In the genomic region with DNA sequence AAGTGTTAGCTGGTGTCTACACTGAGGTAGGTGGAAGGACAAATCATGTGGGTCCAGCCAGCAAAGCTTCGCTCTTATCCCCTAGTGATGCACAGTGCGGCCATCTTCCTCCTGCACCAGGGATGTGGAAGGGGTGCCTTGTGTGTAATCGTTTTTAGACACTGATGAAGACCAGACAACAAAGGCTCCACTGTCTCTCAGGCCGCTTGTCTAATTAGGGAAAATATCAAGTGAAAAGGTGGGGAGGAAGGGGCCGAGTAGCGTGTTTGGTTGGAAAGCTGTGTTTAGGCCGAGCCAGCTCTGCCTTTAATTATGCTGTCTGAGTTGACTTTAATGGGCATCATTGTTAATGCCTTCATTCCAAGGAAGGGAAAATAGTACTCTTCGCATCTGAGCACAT, we compare ENCODE assay signal across 28 mouse cellular contexts.
DNase-seq lines count a peak whose midpoint lies in the region; ATAC-seq lines count a peak whose summit lies in the region.
"Had no signal": no experiment of that assay in that cellular context is flagged by ENCODE, and none has a peak within 500 bp of the region (broad histone marks: within the 10 kb centered on the region; RNA-seq: fewer than 3 reads in every experiment).

No protein-coding gene starts in this region.

- H3K4me2 ChIP-seq in forebrain, embryonic 16.5 days (ENCODE audit: low read length), result no peak overlapping the region
- no peak overlapping the region for H3K4me2 ChIP-seq in forebrain, embryonic 12.5 days
- H3K4me2 ChIP-seq in neural tube, embryonic 12.5 days (replicated peaks), result no peak overlapping the region
- no peak overlapping the region for H3K4me2 ChIP-seq in neural tube, embryonic 15.5 days
- H3K4me2 ChIP-seq in limb, embryonic 12.5 days, result no peak overlapping the region
- no peak overlapping the region for H3K4me2 ChIP-seq in midbrain, embryonic 14.5 days (ENCODE audit: low read length)
- H3K4me2 ChIP-seq: hindbrain, embryonic 12.5 days; intestine, embryonic 15.5 days; limb, embryonic 13.5 days; midbrain, embryonic 12.5 days had no signal

- peak; percentile 23; the same call in 1 of the 2 replicates for ATAC-seq in forebrain, embryonic 16.5 days
- ATAC-seq in forebrain, embryonic 12.5 days (ENCODE audit: low FRiP score), result no peak
- ATAC-seq in neural tube, embryonic 12.5 days (ENCODE audit: low FRiP score, low read depth), result 0 out of 2 replicates have a peak, but pooled peaks have one; percentile 13
- no peak for ATAC-seq in neural tube, embryonic 15.5 days (ENCODE audit: low FRiP score)
- no peak for ATAC-seq in limb, embryonic 12.5 days (ENCODE audit: insufficient number of reproducible peaks, insufficient read depth, low FRiP score, low TSS enrichment, low read depth)
- ATAC-seq in midbrain, embryonic 14.5 days (ENCODE audit: low FRiP score, low TSS enrichment), result no peak
- ATAC-seq: hindbrain, postnatal 0 days; intestine, embryonic 15.5 days; lung, postnatal 0 days had no signal

- no peaks in the 10 kb centered on the region for H3K27me3 ChIP-seq in forebrain, embryonic 16.5 days (replicated peaks; ENCODE audit: control insufficient read depth, insufficient read depth, low read length)
- no peaks in the 10 kb centered on the region for H3K27me3 ChIP-seq in forebrain, embryonic 12.5 days
- no peaks in the 10 kb centered on the region for H3K27me3 ChIP-seq in neural tube, embryonic 12.5 days (replicated peaks)
- H3K27me3 ChIP-seq in neural tube, embryonic 15.5 days (replicated peaks), result no peaks in the 10 kb centered on the region
- H3K27me3 ChIP-seq in limb, embryonic 12.5 days, result no peaks in the 10 kb centered on the region
- H3K27me3 ChIP-seq in midbrain, embryonic 14.5 days (ENCODE audit: control insufficient read depth, insufficient read depth, low read length), result no peaks in the 10 kb centered on the region
- H3K27me3 ChIP-seq: hindbrain, embryonic 12.5 days; intestine, embryonic 15.5 days; midbrain, embryonic 12.5 days had no signal

- H3K9ac ChIP-seq in forebrain, embryonic 16.5 days (replicated peaks; ENCODE audit: low read depth, low read length), result no peak overlapping the region
- H3K9ac ChIP-seq in forebrain, embryonic 12.5 days, result no peak overlapping the region
- no peak overlapping the region for H3K9ac ChIP-seq in neural tube, embryonic 12.5 days
- no peak overlapping the region for H3K9ac ChIP-seq in neural tube, embryonic 15.5 days (replicated peaks)
- no peak overlapping the region for H3K9ac ChIP-seq in limb, embryonic 12.5 days (replicated peaks)
- no peak overlapping the region for H3K9ac ChIP-seq in midbrain, embryonic 14.5 days (replicated peaks; ENCODE audit: low read length)
- H3K9ac ChIP-seq: hindbrain, embryonic 12.5 days; intestine, embryonic 15.5 days; limb, embryonic 13.5 days; midbrain, embryonic 12.5 days had no signal

- H3K9me3 ChIP-seq in forebrain, embryonic 16.5 days (ENCODE audit: control insufficient read depth, low read length), result no peaks in the 10 kb centered on the region
- H3K9me3 ChIP-seq in forebrain, embryonic 12.5 days, result no peaks in the 10 kb centered on the region
- H3K9me3 ChIP-seq in neural tube, embryonic 12.5 days, result no peaks in the 10 kb centered on the region
- H3K9me3 ChIP-seq in neural tube, embryonic 15.5 days (replicated peaks), result no peaks in the 10 kb centered on the region
- no peaks in the 10 kb centered on the region for H3K9me3 ChIP-seq in limb, embryonic 12.5 days
- H3K9me3 ChIP-seq in midbrain, embryonic 14.5 days (ENCODE audit: control insufficient read depth, low read length), result no peaks in the 10 kb centered on the region
- H3K9me3 ChIP-seq: heart, embryonic 10.5 days; hindbrain, embryonic 12.5 days; intestine, embryonic 15.5 days; limb, embryonic 13.5 days; midbrain, embryonic 12.5 days had no signal

- DNase-seq in midbrain, embryonic 14.5 days, result no peak
- DNase-seq in right cerebral cortex, postnatal 4 days, result no peak
- DNase-seq: adrenal gland, postnatal 25 days; cerebellum, adult 18-20 months; cerebellum, postnatal 10 days; gastrocnemius, postnatal 25 days; heart, adult 11 months; heart, postnatal 36 days; kidney, adult 8-10 months; kidney, postnatal 4 days; layer of hippocampus, postnatal 36 days; lung, adult 18-20 months; lung, postnatal 4 days; thymus, postnatal 4 days had no signal

- no peak overlapping the region for H3K4me3 ChIP-seq in forebrain, embryonic 16.5 days (replicated peaks; ENCODE audit: low read length)
- no peak overlapping the region for H3K4me3 ChIP-seq in forebrain, embryonic 12.5 days (replicated peaks)
- no peak overlapping the region for H3K4me3 ChIP-seq in neural tube, embryonic 12.5 days
- no peak overlapping the region for H3K4me3 ChIP-seq in neural tube, embryonic 15.5 days (replicated peaks)
- H3K4me3 ChIP-seq in limb, embryonic 12.5 days (replicated peaks), result no peak overlapping the region
- no peak overlapping the region for H3K4me3 ChIP-seq in midbrain, embryonic 14.5 days (replicated peaks; ENCODE audit: low read depth, low read length)
- H3K4me3 ChIP-seq: heart, embryonic 10.5 days; hindbrain, embryonic 12.5 days; intestine, embryonic 15.5 days; limb, embryonic 13.5 days; megakaryocyte, embryonic 14.5 days; midbrain, embryonic 12.5 days had no signal

- H3K4me1 ChIP-seq in forebrain, embryonic 16.5 days (replicated peaks; ENCODE audit: control insufficient read depth, insufficient read depth, low read length), result peaks cover 2% of the 10 kb centered on the region; the same call in 1 of the 2 replicates
- H3K4me1 ChIP-seq in forebrain, embryonic 12.5 days, result no peaks in the 10 kb centered on the region; the same call in 1 of the 2 replicates
- H3K4me1 ChIP-seq in neural tube, embryonic 12.5 days, result 0 out of 2 replicates have a peak, but pooled peaks cover 5% of the 10 kb centered on the region
- 0 out of 2 replicates have a peak, but pooled peaks cover 2% of the 10 kb centered on the region for H3K4me1 ChIP-seq in neural tube, embryonic 15.5 days
- H3K4me1 ChIP-seq in limb, embryonic 12.5 days (replicated peaks), result peaks cover 27% of the 10 kb centered on the region
- H3K4me1 ChIP-seq in midbrain, embryonic 14.5 days (ENCODE audit: control insufficient read depth, insufficient read depth, low read length), result no peaks in the 10 kb centered on the region
- H3K4me1 ChIP-seq: heart, embryonic 10.5 days; midbrain, embryonic 12.5 days had no signal

- H3K27ac ChIP-seq in forebrain, embryonic 16.5 days (ENCODE audit: low read length), result no peak overlapping the region
- no peak overlapping the region for H3K27ac ChIP-seq in forebrain, embryonic 12.5 days
- no peak overlapping the region for H3K27ac ChIP-seq in neural tube, embryonic 12.5 days
- no peak overlapping the region for H3K27ac ChIP-seq in neural tube, embryonic 15.5 days (replicated peaks)
- H3K27ac ChIP-seq in limb, embryonic 12.5 days, result peak overlapping the region; percentile 50; the same call in 1 of the 2 replicates
- no peak overlapping the region for H3K27ac ChIP-seq in midbrain, embryonic 14.5 days (replicated peaks; ENCODE audit: low read depth, low read length)
- H3K27ac ChIP-seq: heart, embryonic 10.5 days; hindbrain, embryonic 12.5 days; intestine, embryonic 15.5 days; kidney, postnatal 0 days; limb, embryonic 13.5 days; midbrain, embryonic 12.5 days had no signal

- WGBS in forebrain, embryonic 16.5 days, result 31% methylated on average over 8 of the region's 8 CpGs
- 53% methylated on average over 8 of the region's 8 CpGs for WGBS in forebrain, embryonic 12.5 days
- WGBS in neural tube, embryonic 12.5 days, result 69% methylated on average over 8 of the region's 8 CpGs
- WGBS in neural tube, embryonic 15.5 days, result 57% methylated on average over 8 of the region's 8 CpGs
- 32% methylated on average over 8 of the region's 8 CpGs for WGBS in limb, embryonic 12.5 days
- 81% methylated on average over 8 of the region's 8 CpGs for WGBS in midbrain, embryonic 14.5 days

- H3K36me3 ChIP-seq in forebrain, embryonic 16.5 days (ENCODE audit: control insufficient read depth, insufficient read depth), result no peaks in the 10 kb centered on the region
- H3K36me3 ChIP-seq in forebrain, embryonic 12.5 days (replicated peaks), result no peaks in the 10 kb centered on the region
- H3K36me3 ChIP-seq in neural tube, embryonic 12.5 days, result no peaks in the 10 kb centered on the region
- H3K36me3 ChIP-seq in neural tube, embryonic 15.5 days, result no peaks in the 10 kb centered on the region
- H3K36me3 ChIP-seq in limb, embryonic 12.5 days, result no peaks in the 10 kb centered on the region
- H3K36me3 ChIP-seq in midbrain, embryonic 14.5 days (ENCODE audit: control insufficient read depth, insufficient read depth, low read length), result no peaks in the 10 kb centered on the region
- H3K36me3 ChIP-seq: heart, embryonic 10.5 days; hindbrain, embryonic 12.5 days; intestine, embryonic 15.5 days; limb, embryonic 13.5 days; midbrain, embryonic 12.5 days had no signal

Comparison
In these comparisons a context has a peak if more than half of its experiments do, and no peak if none do; other contexts are left out.
1. ATAC-seq: peak in forebrain, embryonic 16.5 days (single experiment) and neural tube, embryonic 12.5 days (single experiment); none in forebrain, embryonic 12.5 days (single experiment), neural tube, embryonic 15.5 days (single experiment), limb, embryonic 12.5 days (single experiment) and midbrain, embryonic 14.5 days (single experiment).